Mouse (Mus musculus) cortical plate, adult 2 months (tissue): ENCODE data around the gene Chd3.

Source experiments
- CTCF ChIP-seq: fragments of 200-500 bp; IDR thresholded peaks from 2 replicates; pipeline ENCODE4 v1.5.1; 2011; ENCODE audit warnings: mild to moderate bottlenecking, control low read depth, low read length; ENCODE audit not compliant: insufficient read depth; ENCODE audit errors: extremely low read depth
- POLR2A ChIP-seq: fragments of 200-500 bp; IDR thresholded peaks from 2 replicates; pipeline ENCODE4 v1.6.1; 2011; ENCODE audit warnings: mild to moderate bottlenecking, low read length, control low read depth; ENCODE audit not compliant: insufficient read depth; ENCODE audit errors: extremely low read depth

DNA sequence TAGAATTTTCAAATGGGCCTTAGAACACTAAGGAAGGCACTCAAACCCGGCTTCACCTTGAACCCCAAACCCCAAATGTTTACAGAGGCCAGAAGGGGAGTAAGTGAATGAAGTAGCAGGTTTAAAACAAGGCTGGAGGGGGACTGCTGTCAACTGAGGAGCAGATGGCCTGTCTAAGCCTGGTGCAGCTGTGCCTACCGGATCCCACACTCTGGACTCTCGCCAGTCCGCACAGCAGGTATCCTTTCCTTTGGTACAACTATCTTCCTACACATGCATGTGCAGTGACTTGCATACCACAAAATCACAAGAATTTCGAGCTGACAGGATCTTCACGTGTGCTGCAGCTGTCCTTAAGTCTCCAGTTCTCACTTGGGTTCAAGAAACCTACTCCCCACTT, 47.2 kb downstream of the Chd3 start:
- TF ChIP-seq POLR2A = no peak
- no peak for TF ChIP-seq CTCF
